Mouse (Mus musculus): ENCODE results near the gene Zdhhc23. TPM values are rescaled to one million over a fixed set of nuclear protein-coding genes. Genes with fewer than 3 reads are reported as not detected.

Zdhhc23 gene
- total RNA-seq, 2 experiments from 2014 or later, result 0.28 to 0.38 TPM

DNA sequence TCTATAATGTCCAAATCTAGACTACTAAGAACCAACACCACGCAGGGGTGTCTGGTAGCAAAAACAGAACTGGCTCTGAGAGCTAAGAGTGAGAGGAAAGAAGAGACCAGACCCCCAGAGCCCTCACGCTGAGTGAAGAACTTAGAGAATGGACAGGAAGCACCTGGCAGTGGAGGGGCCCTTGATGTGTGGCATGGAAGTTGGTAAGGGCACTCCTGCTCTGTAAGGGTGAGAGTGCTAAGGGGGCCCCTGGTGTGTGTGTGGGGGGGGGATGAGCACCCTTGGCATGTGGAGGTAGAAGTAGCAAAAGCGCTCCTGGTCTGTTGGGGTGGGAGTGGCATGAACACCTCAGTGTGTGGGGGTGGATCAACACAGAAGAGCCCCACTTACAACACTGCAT is 9.2 kb downstream of the Zdhhc23 start:
- intact Hi-C loops (cut with DNase I), result no loop called here
- no peak for DNase-seq

DNA sequence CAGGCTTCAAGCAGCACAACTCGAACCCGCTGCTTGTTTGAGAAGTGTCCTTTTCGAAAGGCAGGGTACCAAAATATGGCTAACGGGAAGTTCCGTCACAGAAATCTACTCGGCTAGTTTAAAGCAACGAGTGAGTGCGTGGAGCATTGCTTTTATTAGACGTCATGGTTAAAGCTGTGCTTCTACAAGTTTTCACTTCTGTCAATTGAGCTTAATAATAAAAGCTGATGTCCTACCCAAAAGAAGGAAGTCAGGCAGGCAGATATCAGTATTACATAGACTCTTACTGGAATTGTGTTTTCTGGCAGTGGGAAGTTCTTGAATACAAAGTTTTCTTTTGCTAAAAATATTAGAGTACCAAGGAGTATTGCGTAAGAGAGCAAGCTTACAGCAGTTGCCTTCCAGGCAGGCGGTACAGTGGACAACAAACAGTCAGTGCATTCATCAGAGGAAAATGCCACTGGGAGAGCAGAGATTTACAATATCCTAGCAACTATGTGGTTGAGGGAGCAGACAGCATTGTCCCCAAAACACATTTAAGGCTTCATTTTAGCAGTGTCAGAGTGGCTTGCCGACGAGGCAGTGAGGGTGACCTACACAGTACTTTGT is 13.7 kb downstream of the Zdhhc23 start:
- intact Hi-C loops (cut with DNase I), result no loop called here
- peak in 1 of 2 experiments; percentile 12 for DNase-seq

DNA sequence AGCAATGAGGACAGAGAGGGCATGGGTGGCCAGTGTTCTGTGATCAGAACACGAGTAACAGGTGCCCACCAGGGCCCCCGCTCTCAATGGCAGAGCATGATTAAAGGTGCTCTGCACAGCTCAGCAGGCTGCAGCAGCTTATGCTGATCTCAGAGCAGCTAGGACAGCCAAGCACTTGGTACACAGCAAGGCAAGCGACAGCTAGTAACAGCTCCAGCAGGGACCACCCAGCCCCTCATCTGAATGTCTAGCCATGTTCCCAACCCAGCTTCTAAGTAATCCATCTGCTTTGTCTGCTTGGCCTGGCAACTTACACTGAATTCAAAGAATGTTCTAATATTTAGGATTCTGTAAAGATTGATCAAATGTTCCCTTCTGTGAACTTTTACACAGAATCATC is 15.8 kb downstream of the Zdhhc23 start:
- intact Hi-C loops (cut with DNase I), result no loop called here
- DNase-seq, result no peak

DNA sequence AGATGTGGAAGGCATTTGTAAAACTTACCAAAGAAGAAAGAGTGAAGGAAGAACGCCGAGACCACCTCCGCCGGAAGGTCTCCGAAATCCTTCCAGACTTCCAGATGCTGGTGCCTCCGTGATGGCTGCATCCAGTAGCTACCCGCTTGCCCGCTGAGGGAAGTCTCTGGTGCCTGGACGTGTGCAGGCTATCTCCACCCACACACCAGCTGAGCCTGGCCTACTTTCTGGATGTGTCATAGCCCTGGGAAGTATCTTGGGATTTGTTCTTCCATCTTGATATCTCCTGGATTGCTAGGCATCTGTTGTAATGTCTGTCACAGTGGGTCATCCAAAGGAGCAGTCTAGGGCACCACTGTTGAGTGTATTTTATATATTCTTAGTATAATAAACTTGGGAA is 16.3 kb downstream of the Zdhhc23 start:
- DNase-seq, result no peak
- intact Hi-C loops (cut with DNase I), result no loop called here

DNA sequence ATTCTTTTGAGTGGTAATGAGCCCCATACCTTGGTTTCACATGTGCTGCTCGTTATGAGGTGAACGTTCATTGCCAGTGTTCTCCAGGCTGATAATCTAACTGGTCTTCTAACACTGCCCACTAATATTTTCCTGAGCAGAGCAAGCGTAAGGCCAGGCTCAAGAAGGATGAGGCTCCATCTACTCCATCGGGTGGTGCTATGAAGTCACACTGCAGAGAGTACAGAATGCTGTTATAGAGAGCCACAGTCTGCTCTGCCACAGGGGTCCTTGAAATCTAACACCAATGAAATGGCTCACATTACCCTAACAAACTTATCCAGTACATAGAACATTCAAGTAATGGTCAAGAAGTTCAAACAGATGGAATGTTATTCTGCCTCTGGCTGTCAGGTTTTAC is 21.6 kb downstream of the Zdhhc23 start:
- no peak for DNase-seq
- intact Hi-C loops (cut with DNase I), result no loop called here

DNA sequence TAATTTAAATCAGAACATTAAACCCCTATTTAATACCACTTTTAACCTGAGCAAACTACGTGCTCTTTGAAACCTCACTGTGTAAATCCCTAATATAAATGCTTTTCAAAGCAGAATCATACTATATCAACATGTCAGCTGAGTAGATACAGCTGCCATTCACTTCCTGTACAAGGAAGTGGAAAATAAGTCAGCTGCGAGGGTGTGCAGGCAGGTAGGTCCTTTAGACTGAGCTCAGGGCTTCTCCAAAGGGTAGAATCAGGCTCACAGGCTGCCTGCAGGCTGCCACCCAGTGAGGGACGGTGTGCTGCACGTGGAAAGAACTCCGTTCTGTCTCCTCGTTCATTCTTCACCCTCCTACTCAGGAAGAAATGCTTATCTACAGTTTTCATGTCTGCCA is 24.7 kb downstream of the Zdhhc23 start:
- intact Hi-C loops (cut with DNase I), result no loop called here

DNA sequence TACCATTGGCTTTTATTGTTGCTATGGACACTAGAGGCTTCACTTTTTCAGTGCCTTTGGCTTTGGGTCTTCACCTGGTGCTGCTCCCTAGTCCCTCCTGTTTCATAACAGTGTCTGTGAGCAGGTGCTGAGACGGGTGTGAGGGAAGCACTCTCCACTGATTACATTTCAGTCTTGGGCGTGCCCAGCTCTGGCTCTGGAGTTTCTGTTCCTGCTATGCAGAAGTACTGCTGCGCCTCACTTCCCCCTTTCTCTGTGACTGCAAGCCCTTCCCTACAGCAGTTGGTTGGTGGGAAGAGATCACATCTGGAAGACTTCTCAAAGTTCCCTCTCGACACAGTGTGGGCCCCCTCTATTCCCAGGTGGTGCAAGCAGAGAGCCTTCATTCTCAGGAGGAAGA is 28.0 kb downstream of the Zdhhc23 start:
- peak; percentile 21 to 22 for DNase-seq
- intact Hi-C loops (cut with DNase I), result no loop called here

More for the DNA sequence above, 24.7 kb downstream of the Zdhhc23 start:
- no peak for DNase-seq

DNA sequence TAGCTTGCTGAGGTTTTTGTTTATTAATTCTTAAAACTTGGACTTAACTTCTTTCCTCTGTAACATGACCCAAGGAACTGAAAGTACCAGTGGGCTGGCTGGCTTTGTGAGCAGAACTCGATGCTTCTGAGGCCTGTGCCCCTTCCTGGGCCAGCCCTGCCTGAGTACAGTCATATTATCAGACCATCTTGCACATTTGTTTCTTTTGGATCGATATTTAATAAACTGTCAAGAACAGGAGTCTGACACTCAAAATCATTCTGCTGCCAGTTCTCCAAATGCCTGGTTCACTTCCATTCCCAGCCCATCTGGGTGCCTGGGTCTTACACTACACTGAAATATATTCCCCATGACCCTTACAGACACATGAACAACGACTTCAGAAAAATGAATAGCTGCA is 33.7 kb downstream of the Zdhhc23 start:
- no peak for DNase-seq
- intact Hi-C loops (cut with DNase I), result no loop called here

DNA sequence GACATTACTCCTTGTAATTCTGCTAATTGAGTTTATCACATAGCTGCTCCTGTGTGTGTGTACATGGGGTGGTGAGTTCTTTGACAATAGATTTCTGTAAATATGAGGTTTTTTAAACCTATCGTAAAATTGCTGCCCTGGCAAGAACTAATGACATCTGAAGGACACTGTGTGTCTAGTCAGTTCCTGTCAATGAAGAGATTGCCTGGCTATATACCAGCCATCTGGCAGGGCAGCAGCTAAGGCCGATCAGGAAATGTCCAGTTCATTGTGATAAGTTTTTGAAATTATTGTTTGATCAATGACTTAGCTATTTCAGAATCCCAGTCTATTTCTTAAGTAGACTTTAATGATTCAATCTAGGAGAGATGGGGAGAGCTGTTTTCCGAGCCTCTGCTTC is 34.2 kb downstream of the Zdhhc23 start:
- intact Hi-C loops (cut with DNase I), result no loop called here
- DNase-seq, result no peak

DNA sequence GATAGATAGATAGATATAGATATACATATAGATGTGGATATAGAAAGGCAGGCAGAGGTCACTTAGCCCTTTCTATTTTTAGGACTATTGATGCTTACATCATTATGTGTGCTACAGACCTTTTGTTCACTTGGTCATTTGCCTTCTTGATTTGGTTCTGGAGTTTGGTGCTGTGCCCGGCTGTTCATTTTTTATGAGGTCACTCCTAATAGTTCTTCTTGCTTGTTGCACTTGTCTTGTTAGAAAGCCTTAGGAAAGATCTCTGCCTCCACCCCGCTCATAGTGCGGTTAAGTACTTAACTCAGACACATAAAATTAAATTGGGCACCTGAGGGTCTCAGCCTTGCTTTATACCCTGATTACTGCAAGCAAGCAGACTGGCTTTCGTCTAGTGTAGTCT is 38.7 kb downstream of the Zdhhc23 start:
- no peak for DNase-seq
- intact Hi-C loops (cut with DNase I), result no loop called here

DNA sequence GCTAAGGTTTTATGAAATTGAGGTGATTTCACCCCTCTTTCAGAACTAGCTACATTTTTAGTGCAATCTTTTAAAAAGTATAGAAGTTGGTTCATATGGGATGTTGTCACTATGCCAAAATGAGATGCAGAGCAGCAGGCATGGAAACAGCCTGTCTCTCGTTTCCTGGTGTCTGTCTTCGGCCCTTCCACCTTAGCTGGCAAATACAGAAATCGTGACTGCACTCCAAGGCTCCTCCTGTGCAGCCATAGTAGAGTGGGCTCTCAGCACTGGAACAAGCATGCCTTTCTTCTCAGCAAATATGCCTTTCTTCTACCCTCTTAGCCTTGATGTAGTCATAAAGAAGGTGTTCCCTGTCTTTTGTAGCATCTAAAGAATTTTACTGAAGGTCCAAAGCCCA is 43.7 kb downstream of the Zdhhc23 start:
- DNase-seq, result no peak
- intact Hi-C loops (cut with DNase I), result no loop called here

DNA sequence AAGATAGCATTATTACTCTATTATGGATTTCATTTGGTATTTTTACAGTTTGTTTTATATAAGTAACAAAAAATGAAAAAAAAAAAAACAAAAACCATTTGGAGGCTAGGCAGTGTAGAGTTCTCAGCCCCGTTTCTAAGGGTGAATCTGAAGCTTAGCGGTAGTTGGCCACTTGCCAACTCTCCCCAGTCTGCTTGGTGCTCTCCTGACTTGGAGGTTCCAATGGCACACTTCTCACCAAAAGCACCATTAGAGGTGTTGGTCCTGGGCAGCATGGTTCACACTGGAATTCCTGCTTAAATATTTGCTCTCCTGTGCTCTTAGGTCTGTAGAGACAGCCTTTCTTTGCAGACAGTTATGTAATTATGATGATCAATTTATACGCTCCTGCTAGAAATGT is 44.2 kb downstream of the Zdhhc23 start:
- DNase-seq, result no peak
- intact Hi-C loops (cut with DNase I), result no loop called here

DNA sequence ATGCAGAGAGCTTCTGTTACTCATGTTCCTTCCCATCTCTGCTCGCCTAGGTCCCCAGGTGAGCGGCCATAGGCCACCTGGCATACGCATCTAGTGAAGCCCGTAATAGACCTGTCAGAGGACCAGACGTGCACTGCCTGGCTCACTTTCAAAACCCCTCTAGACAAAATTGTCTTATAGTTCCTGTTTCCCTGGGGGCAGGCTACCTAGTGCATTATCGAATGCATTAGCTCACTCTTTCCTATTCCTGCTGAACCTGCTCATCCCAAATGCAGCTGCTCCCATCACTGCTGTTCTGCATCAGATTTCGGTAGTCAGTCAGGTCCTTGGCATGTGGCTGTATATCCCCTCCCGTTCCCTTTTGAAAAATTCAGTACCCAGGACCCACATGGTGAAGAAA is 44.7 kb downstream of the Zdhhc23 start:
- intact Hi-C loops (cut with DNase I), result no loop called here
- DNase-seq, result no peak

DNA sequence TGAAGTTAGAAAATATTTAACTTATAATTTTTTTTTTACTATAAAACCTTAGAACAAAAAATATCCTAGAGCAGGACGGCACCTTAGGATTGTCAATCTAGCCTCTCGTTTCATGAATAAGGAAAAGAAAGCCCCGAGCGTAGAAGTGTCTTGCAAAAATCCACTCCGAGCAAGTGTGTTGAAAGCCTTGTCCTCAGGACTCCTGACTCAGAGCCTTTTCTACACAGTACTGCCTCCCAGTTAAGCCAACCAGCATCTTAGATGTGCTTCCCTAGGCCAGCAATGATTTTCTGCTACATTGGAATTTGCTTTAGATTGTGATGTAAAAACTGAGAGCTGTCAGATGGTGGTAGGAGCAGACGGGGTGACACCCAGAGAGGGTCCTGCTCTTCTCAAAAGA is 46.5 kb downstream of the Zdhhc23 start:
- DNase-seq, result no peak
- intact Hi-C loops (cut with DNase I), result no loop called here

DNA sequence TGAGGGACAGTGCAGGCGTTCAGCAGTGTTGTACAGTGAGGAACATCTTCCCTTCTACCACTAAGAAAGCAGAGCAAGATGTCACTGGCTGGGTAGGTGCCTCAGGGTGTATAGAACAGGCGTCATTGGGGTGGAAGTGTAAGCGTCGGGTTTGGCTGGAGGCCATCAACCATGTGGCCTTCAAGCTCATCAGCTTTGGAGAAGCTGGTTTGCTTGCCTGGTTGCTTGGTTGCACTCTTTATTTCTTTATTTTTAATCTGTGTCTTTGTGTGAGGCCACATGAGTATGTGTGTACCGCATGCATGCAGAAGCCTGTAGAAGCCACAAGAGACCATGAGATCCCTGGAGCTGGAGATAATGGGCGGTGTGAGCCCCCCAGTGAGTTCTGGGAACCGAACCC is 47.3 kb downstream of the Zdhhc23 start:
- no peak for DNase-seq
- intact Hi-C loops (cut with DNase I), result no loop called here

DNA sequence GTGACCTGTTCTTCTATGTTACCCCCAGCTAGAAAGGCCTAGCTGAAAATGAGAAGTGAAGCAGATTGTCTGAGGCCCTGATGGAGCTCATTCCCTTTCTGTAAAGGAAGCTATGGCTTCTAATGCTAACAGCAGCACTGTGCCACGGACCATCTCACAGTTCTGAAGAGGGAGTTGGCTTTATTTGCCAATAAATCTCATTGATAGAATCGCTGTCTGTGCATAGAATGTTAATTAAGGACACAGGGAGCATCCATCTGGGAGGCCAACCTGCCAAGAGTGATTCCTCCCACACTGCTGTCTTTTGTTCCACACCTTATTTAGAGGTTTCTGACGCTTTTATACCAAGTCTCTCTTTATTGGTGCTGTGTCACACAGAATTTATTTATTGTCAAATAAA is 48.1 kb downstream of the Zdhhc23 start:
- intact Hi-C loops (cut with DNase I), result no loop called here
- no peak for DNase-seq

DNA sequence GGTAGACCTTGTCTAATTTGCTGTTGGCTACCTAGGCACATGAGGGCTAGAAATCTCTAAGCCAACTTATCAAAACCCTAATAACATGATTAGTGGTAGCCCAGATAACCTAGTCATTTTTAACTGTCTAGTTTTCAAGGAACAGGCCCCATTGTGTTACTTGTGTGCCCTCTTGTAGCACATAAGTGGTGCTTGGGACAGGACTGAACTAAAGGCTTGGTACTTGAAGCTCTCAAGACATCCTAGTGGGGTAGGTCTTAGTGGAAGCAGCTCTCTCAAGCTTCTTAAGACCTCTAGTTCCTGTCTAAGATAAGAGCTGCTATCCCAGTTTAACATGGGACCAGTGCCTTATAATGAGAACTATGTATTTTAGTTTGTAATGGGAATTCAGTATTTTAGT is 49.0 kb downstream of the Zdhhc23 start:
- intact Hi-C loops (cut with DNase I), result no loop called here
- DNase-seq, result no peak

DNA sequence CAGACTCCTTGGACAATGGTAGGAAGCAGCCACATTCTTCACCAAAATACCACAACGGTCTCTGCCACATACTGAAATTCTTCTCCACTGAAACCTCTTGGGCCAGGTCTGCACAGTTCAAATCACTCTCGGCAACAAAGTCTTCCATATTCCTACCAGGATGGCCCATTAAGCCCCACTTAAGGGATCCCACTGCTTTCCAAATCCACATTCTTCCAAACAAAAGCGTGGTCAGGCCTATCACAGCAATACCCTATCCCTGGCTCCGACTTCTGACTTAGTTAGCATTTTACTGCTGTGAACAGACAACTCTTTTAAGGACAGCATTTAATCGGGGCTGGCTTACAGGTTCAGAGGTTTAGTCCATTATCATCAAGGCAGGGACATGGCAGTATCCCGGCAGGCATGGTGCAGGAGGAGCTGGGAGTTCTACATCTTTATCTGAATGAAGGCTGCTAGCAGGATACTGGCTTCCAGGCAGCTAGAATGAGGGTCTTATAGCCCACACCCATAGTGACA is 53.2 kb downstream of the Zdhhc23 start, which contains the start of gene Qtrt2:
Qtrt2 (minus strand) TSS at position 469 of the 519 bp plus-strand sequence.
- DNase-seq, result no peak
- intact Hi-C loops (cut with DNase I), result no loop called here

DNA sequence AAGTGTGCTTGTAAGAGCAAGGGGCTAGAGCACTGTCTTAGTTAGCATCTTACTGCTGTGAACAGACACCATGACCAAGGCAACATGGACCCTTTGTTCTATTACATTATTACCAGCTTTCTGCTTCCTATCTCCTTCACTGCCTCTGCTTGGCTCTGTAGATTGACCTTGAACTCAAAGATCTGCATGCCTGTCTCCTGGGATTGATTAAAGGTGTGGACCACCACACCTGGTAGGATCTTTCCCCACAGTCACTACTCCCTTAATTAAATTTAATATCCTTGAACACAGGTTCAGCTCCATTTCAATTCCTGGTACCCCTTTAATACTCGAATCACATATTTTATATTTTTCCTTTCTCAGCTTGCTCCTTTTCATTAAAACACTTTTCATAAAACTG is 53.7 kb downstream of the Zdhhc23 start:
- intact Hi-C loops (cut with DNase I), result no loop called here
- DNase-seq, result no peak

DNA sequence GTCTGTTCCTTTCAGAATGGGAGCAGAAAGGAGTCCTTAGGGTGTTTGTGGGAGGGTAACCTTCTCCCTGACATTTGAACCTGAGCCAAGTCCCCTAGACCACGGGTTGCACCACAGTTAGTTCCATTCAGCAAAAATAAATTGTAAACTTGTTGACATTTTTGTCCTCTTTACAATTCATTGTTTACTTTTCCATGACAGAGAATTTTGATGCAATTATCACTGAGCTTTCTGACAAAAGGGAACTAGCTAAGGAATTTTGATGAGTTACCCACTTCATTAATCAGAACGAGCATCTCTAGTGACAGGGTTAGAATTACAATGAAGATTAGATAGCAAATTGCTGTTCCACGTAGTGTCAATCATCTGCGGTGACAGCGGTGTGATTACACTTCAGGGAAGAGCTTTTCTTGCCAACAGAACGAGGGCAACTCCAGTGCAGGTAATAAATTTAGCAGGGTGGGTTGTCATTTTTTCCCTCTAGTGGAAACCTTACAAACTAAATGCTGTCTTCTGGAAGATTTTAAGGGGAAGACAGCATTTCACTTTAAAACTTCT is 54.5 kb downstream of the Zdhhc23 start:
- intact Hi-C loops (cut with DNase I), result no loop called here
- DNase-seq, result no peak

DNA sequence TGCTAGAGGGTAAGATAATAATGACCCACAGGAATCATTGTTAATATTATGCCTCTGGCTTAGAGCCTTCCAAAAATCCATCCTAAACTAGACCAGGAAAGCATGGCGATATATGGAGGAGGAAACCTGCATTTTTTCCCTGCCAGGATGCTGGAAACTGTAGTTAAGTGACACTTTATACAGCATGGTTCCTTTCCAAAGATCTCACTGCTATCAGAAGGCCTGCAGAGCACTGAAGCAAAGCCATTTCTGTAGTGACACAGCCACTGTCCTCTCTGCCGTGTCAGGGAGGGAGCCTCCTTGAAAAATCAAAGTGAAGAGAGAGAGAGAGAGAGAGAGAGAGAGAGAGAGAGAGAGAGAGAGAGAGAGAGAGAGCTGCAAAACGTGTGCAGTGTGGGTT is 57.0 kb downstream of the Zdhhc23 start:
- intact Hi-C loops (cut with DNase I), result no loop called here

DNA sequence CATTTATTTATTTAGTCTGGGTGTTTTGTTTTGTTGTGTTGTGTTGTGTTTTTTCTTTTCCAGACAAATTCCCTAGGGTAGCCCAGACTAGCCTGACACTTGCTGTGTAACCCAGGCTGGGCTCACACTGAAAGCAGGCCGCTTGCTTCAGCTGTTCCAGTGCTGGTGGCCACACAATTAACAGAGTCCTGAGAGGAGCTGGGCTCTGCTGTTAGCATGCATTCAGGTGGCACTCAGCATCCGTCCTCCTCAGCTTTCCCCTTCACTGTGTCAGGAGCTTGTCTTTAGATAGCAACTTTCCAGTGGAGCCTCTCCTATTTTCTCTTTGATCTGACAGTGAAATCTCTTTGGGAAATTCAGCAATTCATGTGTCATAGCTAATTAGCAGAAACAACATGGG is 57.6 kb downstream of the Zdhhc23 start:
- intact Hi-C loops (cut with DNase I), result no loop called here
- DNase-seq, result no peak

More for the DNA sequence above, 57.0 kb downstream of the Zdhhc23 start:
- DNase-seq, result no peak

DNA sequence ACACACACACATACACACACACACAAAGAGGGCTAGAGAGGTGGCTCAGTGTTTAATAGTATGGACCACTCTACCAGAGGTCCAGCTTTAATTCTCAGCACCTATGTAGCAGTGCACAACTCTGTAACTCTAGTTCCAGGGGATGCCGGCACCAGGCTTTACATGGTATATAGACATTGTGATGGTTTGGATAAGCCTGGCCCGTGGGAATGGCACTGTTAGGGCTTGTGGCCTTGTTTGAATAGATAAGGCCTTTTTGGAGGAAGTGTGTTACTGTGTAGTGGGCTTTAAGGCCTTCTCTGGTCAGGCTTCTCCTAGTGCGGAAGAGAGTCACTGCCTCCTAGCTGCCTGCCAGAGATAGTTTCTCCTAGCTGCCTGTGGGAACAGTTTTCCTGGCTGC is 60.7 kb downstream of the Zdhhc23 start:
- no peak for DNase-seq
- intact Hi-C loops (cut with DNase I), result no loop called here

All from heart, postnatal 36 days (tissue).